Comparison of ENCODE assay signal across 10 mouse cellular contexts in the genomic region with DNA sequence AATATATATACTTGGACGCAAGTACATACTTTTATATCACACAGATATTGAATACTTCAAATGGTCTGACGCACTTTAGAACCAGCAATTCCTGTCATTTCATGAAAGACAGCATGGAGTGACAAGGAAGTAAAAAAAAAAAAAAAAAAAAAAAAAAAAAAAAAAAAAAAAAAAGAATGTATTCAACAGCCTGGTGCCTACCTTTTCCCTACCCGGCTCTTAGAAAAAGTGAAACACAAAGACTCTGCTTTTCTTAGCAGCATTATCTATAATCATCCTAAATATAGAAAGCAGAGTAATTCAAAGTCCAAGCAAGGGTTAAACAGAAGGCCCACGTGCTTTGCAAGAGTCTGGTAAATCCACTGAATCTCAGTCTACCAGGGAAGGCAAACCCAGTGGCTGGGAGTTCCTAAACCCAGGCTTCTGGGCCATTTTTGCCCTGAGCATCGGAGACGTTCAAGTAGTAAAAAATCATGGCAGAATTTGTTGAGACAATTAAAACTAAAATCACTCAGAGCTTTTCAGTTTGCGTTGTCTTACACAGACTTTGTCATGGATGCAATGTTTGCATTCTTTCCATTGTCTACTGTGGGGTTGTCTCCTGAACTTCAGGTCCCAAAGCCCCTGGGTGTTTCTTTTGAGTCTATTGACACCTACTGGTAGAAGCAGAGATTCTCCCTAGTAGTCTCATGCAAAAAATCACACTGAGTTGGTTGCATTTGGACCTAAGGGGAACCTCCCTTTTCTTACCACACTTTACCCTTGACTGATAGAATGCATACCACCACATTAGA.
DNase-seq lines count a peak whose midpoint lies in the region; ATAC-seq and TF ChIP-seq lines count a peak whose summit lies in the region.
"Had no signal": no experiment of that assay in that cellular context is flagged by ENCODE, and none has a peak within 500 bp of the region (broad histone marks: within the 10 kb centered on the region; RNA-seq: fewer than 3 reads in every experiment).

No protein-coding gene starts in this region.

- H3K4me2 ChIP-seq in hindbrain, embryonic 13.5 days = no peak overlapping the region
- H3K4me2 ChIP-seq in neural tube, embryonic 15.5 days = no peak overlapping the region; the same call in 1 of the 2 replicates

- H3K9ac ChIP-seq in hindbrain, embryonic 13.5 days = no peak overlapping the region
- no peak overlapping the region for H3K9ac ChIP-seq in neural tube, embryonic 15.5 days (replicated peaks)

- WGBS in hindbrain, embryonic 13.5 days = 49% methylated on average over 7 of the region's 7 CpGs
- 52% methylated on average over 7 of the region's 7 CpGs for WGBS in neural tube, embryonic 15.5 days

- H3K4me3 ChIP-seq in layer of hippocampus, adult 2 months = no peak overlapping the region
- H3K4me3 ChIP-seq in cortical plate, adult 2 months (ENCODE audit: insufficient read depth, low read length) = no peak overlapping the region
- no peak overlapping the region for H3K4me3 ChIP-seq in hindbrain, embryonic 13.5 days
- no peak overlapping the region for H3K4me3 ChIP-seq in neural tube, embryonic 15.5 days (replicated peaks)

- no peak overlapping the region for H3K27ac ChIP-seq in layer of hippocampus, adult 2 months
- no peak overlapping the region for H3K27ac ChIP-seq in cortical plate, adult 2 months (ENCODE audit: insufficient read depth, low read length)
- H3K27ac ChIP-seq in hindbrain, embryonic 13.5 days = peak overlapping the region; percentile 64; the same call in 1 of the 2 replicates
- H3K27ac ChIP-seq in neural tube, embryonic 15.5 days (replicated peaks) = no peak overlapping the region

- DNase-seq in layer of hippocampus, adult 2 months (ENCODE audit: low spot score in 2 of 2) = peak in 1 of 2 experiments; percentile 5
- no peak for DNase-seq in layer of hippocampus, adult 11-12 months (ENCODE audit: low spot score)
- no peak for DNase-seq in natural killer cell, adult 2 months (ENCODE audit: low spot score in 2 of 2)
- DNase-seq in yolk sac, embryonic 10.5 days (ENCODE audit: low spot score) = no peak
- no peak for DNase-seq in layer of hippocampus, adult 8-10 months (ENCODE audit: low spot score in 2 of 2)
- DNase-seq: thymus, adult 18-20 months had no signal

- TF ChIP-seq CTCF in layer of hippocampus, adult 2 months (conservative IDR thresholded peaks at IDR 0.05) = peak; percentile 81
- TF ChIP-seq CTCF in cortical plate, adult 2 months (IDR thresholded peaks at IDR 0.05; ENCODE audit: extremely low read depth, insufficient read depth, low read length) = peak; percentile 27; the same call in 1 of the 2 replicates

- no peak for TF ChIP-seq POLR2A in cortical plate, adult 2 months (IDR thresholded peaks at IDR 0.05; ENCODE audit: extremely low read depth, insufficient read depth, low read length)

- no peaks in the 10 kb centered on the region for H3K4me1 ChIP-seq in cortical plate, adult 2 months (ENCODE audit: control insufficient read depth, insufficient read depth, low read length)
- peaks cover 5% of the 10 kb centered on the region; the same call in 1 of the 2 replicates for H3K4me1 ChIP-seq in hindbrain, embryonic 13.5 days (replicated peaks)
- no peaks in the 10 kb centered on the region for H3K4me1 ChIP-seq in neural tube, embryonic 15.5 days

- H3K36me3 ChIP-seq in hindbrain, embryonic 13.5 days = no peaks in the 10 kb centered on the region
- H3K36me3 ChIP-seq in neural tube, embryonic 15.5 days = no peaks in the 10 kb centered on the region

- H3K27me3 ChIP-seq in hindbrain, embryonic 13.5 days = no peaks in the 10 kb centered on the region
- no peaks in the 10 kb centered on the region for H3K27me3 ChIP-seq in neural tube, embryonic 15.5 days (replicated peaks)

- peak; percentile 79 for ATAC-seq in hindbrain, embryonic 13.5 days (ENCODE audit: low FRiP score)
- peak; percentile 45; the same call in 1 of the 2 replicates for ATAC-seq in neural tube, embryonic 15.5 days (ENCODE audit: low FRiP score)
- ATAC-seq: inflammation-experienced regulatory T-cells, adult 6 months had no signal

- no peaks in the 10 kb centered on the region for H3K9me3 ChIP-seq in hindbrain, embryonic 13.5 days
- H3K9me3 ChIP-seq in neural tube, embryonic 15.5 days (replicated peaks) = no peaks in the 10 kb centered on the region
